Mouse (Mus musculus) kidney, embryonic 16.5 days (tissue): ENCODE measurements around the gene Lta. TPM values are rescaled to one million over a fixed set of nuclear protein-coding genes. Genes with fewer than 3 reads are reported as not detected.
A peak's percentile ranks its signal among the peaks of the same experiment; 100 is the strongest.

Experiments used
- ATAC-seq: fragments of 200-750 bp; cut with Nextera tagmentation; 2 replicates; pipeline ENCODE4 v1.8.0; 2017; ENCODE audit warnings: moderate TSS enrichment; ENCODE audit not compliant: low FRiP score, low TSS enrichment
- H3K27ac ChIP-seq: fragments of 300-500 bp; sonication (generic); 2 replicates; pipeline ENCODE4 v1.5.1; 2014; ENCODE audit warnings: low read length
- H3K27me3 ChIP-seq: fragments of 300-500 bp; sonication (generic); 2 replicates; pipeline ENCODE4 v1.6.1; 2014; ENCODE audit warnings: low read length, control low read depth, mixed read lengths; ENCODE audit not compliant: insufficient read depth
- H3K36me3 ChIP-seq: fragments of 300-500 bp; sonication (generic); 2 replicates; pipeline ENCODE4 v1.6.1; 2014; ENCODE audit warnings: low read length, control low read depth, mixed read lengths; ENCODE audit not compliant: insufficient read depth
- H3K4me1 ChIP-seq: fragments of 300-500 bp; sonication (generic); 2 replicates; pipeline ENCODE4 v1.6.1; 2014; ENCODE audit warnings: low read length, control low read depth, mixed read lengths; ENCODE audit not compliant: insufficient read depth
- H3K4me2 ChIP-seq: fragments of 300-500 bp; sonication (generic); replicated peaks from 2 replicates; pipeline ENCODE4 v1.6.1; 2014; ENCODE audit warnings: low read depth, low read length
- H3K4me3 ChIP-seq: fragments of 300-500 bp; sonication (generic); 2 replicates; pipeline ENCODE4 v1.5.1; 2014; ENCODE audit warnings: mild to moderate bottlenecking, low read length
- H3K9ac ChIP-seq: fragments of 300-500 bp; sonication (generic); replicated peaks from 2 replicates; pipeline ENCODE4 v1.6.1; 2014; ENCODE audit warnings: low read length
- H3K9me3 ChIP-seq: fragments of 300-500 bp; sonication (generic); 2 replicates; pipeline ENCODE4 v1.6.1; 2016; ENCODE audit warnings: low read length, control low read depth
- WGBS: fragments of 180-500 bp; shearing (Covaris S2); extraction: QIAGEN DNeasy Blood & Tissue Kit; methylation state at CpG from one replicate; pipeline ENCODE4 v1.1.7; 2014; 5-methylcytosine and 5-hydroxymethylcytosine counted together
- polyA plus RNA-seq: library from polyadenylated mRNA; unstranded; fragments of >200 nt; fragmentation: Nextera tagmentation; extraction: Ambion mirVana; gene quantifications from 2 replicates; pipeline ENCODE4 v1.2.1, GENCODE M21; 2015

Lta gene
- polyA plus RNA-seq, 1 experiment from 2014 or later, result not detected

- H3K4me3 ChIP-seq, result no peak overlapping the region
- no peak overlapping the region for H3K27ac ChIP-seq
- H3K4me2 ChIP-seq, result no peak overlapping the region
- H3K9me3 ChIP-seq, result no peaks in the 10 kb centered on the region
- H3K4me1 ChIP-seq, result peaks cover 44% of the 10 kb centered on the region
- no peak overlapping the region for H3K9ac ChIP-seq
- ATAC-seq, result no peak
- H3K36me3 ChIP-seq, result peaks cover 94% of the 10 kb centered on the region
- 74% methylated on average over 14 of the region's 14 CpGs for WGBS
- H3K27me3 ChIP-seq, result no peaks in the 10 kb centered on the region
These were observed 43.8 kb upstream of the Lta start for GRCm38 (mm10) chr17:35248986-35249385.

- no peak for ATAC-seq
- Histone ChIP-seq H3K4me3 (no peak overlapping the region), H3K27ac (no peak overlapping the region), H3K4me2 (no peak overlapping the region), H3K9ac (no peak overlapping the region), H3K4me1 (peaks cover 54% of the 10 kb centered on the region), H3K9me3 (no peaks in the 10 kb centered on the region), H3K36me3 (peaks cover 86% of the 10 kb centered on the region), H3K27me3 (no peaks in the 10 kb centered on the region)
- WGBS, result 78% methylated on average over 7 of the region's 7 CpGs
These were observed 42.0 kb upstream of the Lta start for GRCm38 (mm10) chr17:35247144-35247543.

DNA sequence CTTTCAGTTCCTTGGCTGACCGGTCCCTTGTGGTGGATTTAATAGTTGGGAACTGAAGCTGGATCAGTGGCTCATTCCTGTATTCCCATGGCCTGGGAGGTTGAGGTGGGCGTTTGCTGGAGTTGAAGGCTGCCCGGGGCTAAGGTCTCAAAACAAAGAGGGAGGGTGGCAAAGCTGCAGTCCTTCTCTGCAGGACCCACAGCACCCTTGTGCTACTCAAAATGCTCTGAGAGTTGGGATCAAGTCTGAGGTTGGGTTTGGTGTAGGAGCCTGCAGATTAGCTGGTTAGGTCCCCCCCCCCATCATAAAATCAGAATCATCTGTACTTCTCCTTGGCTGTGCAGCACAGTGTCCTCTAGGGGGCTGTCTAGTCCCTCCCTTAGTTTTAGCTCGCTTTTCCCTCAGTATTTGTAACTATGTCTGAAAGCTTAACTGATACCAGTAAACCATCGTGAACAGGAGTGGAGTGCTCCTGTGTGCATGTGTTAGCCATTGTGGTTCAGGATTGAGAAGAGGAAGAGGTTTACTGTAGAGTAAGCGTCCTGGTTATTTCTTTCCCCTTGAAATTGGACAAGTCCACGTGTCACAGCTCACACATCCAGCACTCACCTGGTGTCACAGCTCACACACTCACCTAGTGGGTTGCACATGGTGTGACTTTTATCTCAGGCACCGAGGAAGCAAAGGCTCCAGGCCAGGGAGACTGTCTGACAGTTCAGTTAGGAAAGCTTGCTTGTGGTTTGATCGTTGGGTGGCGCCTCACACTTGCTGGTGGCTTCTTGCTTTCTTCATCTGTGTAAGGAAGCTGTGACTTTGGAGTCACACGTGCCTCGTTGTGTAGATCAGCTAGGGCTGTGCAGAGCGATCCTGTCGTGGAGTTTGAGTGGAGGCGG, 40.8 kb upstream of the Lta start:
- peaks cover 78% of the 10 kb centered on the region for H3K36me3 ChIP-seq
- ATAC-seq, result no peak
- H3K4me1 ChIP-seq, result peaks cover 55% of the 10 kb centered on the region
- no peak overlapping the region; the same call in 1 of the 2 replicates for H3K4me2 ChIP-seq
- H3K27ac ChIP-seq, result no peak overlapping the region
- WGBS, result 76% methylated on average over 15 of the region's 15 CpGs
- H3K9me3 ChIP-seq, result no peaks in the 10 kb centered on the region
- H3K4me3 ChIP-seq, result 0 out of 2 replicates have a peak overlapping the region, but pooled peaks have one; percentile 3
- H3K27me3 ChIP-seq, result no peaks in the 10 kb centered on the region
- no peak overlapping the region; the same call in 1 of the 2 replicates for H3K9ac ChIP-seq

GRCm38 (mm10) chr17:35244999-35245398, 39.8 kb upstream of the Lta start:
- Histone ChIP-seq H3K36me3 (peaks cover 69% of the 10 kb centered on the region), H3K27ac (0 out of 2 replicates have a peak overlapping the region, but pooled peaks have one; percentile 15), H3K9ac (peak overlapping the region; percentile 99), H3K4me1 (peaks cover 62% of the 10 kb centered on the region), H3K27me3 (no peaks in the 10 kb centered on the region), H3K9me3 (no peaks in the 10 kb centered on the region), H3K4me2 (peak overlapping the region; percentile 81), H3K4me3 (peak overlapping the region; percentile 94)
- WGBS, result 56% methylated on average over 2 of the region's 2 CpGs
- ATAC-seq, result no peak

DNA sequence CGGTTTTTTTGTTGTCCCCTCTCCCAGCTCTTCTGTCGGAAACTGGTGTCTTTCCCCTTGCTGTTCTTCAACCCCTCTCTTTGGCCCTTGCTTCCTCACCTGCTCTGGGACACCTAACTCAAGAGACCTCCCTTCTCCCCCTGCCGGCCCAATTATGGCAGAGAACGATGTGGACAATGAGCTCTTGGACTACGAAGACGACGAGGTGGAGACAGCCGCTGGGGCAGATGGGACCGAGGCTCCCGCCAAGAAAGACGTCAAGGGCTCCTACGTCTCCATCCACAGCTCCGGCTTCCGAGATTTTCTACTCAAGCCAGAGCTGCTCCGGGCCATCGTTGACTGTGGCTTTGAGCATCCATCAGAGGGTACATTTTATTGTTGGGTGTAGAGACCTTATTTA, 37.9 kb upstream of the Lta start:
- H3K27me3 ChIP-seq, result no peaks in the 10 kb centered on the region
- peaks cover 51% of the 10 kb centered on the region for H3K36me3 ChIP-seq
- H3K27ac ChIP-seq, result peak overlapping the region; percentile 99
- ATAC-seq, result no peak
- H3K9ac ChIP-seq, result peak overlapping the region; percentile 99
- H3K4me2 ChIP-seq, result peak overlapping the region; percentile 81
- under 1% methylated on average over 16 of the region's 16 CpGs for WGBS
- H3K4me3 ChIP-seq, result peak overlapping the region; percentile 94
- peaks cover 55% of the 10 kb centered on the region for H3K4me1 ChIP-seq
- no peaks in the 10 kb centered on the region for H3K9me3 ChIP-seq

GRCm38 (mm10) chr17:35242015-35242941, 37.1 kb upstream of the Lta start:
- ATAC-seq, result peak; percentile 40
- Histone ChIP-seq H3K4me3 (peak overlapping the region; percentile 94), H3K9ac (peak overlapping the region; percentile 99), H3K27me3 (no peaks in the 10 kb centered on the region), H3K27ac (peak overlapping the region; percentile 99), H3K9me3 (no peaks in the 10 kb centered on the region), H3K4me2 (peak overlapping the region; percentile 81), H3K36me3 (peaks cover 42% of the 10 kb centered on the region), H3K4me1 (peaks cover 49% of the 10 kb centered on the region)
- under 1% methylated on average over 52 of the region's 55 CpGs for WGBS

- Histone ChIP-seq H3K9ac (peak within 1 kb of the TSS; percentile 99), H3K27ac (peak within 1 kb of the TSS; percentile 99), H3K27me3 (no peaks in the 10 kb centered on the region), H3K4me1 (peaks cover 45% of the 10 kb centered on the region), H3K4me3 (peak within 1 kb of the TSS; percentile 94), H3K36me3 (peaks cover 34% of the 10 kb centered on the region), H3K4me2 (peak within 1 kb of the TSS; percentile 81), H3K9me3 (no peaks in the 10 kb centered on the region)
- WGBS, result under 1% methylated on average over 67 of the region's 69 CpGs
- ATAC-seq, result peak; percentile 89
These were observed 36.3 kb upstream of the Lta start, which contains the start of gene Ddx39b for GRCm38 (mm10) chr17:35241305-35242014. Gene Ddx39b, plus strand, starts transcription at chr17:35241746.

DNA sequence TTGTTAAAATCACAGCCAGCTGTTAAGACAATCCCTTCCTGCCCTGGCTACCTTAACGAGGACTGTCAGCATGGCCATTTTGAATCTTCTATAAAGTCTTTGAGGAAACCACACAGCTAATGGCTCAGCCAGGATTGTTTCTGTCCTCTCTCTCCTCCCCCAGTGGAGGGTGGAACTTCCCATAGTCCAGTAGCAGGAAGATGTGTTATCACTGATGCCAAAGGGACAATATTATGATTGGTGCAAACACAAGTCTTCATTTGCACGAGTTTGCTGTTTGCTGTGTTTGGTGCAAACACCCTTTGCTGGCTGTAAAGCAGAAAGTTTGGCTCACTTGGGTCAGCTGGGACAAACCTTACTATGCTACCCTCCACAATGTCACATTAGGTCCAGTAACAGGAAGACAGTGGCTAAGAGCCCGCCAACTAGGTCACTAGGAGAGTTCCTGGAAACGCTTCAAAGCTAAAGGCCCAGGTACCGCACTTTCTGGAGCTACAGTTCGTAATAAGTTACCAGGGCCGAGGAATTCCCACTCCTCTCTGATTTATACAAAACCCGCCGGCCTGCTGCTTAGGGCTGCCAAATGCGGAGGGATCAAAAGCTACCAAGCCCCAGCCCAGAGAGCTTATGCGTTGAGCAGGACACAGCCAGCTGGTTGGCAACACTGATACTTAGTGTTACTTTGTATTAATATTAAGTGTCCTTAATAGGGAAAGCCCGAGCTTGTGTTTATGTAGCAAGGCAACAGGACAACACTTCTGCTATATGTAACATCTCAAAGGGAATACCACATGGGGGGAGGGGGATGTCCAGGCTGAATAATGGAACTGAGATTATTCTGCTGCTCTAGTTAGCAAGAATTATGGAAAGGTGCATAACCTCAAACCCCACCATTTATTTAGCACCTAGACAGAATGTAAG, 35.5 kb upstream of the Lta start:
- ATAC-seq, result no peak; the same call in 1 of the 2 replicates
- Histone ChIP-seq H3K9me3 (no peaks in the 10 kb centered on the region), H3K27me3 (no peaks in the 10 kb centered on the region), H3K36me3 (peaks cover 26% of the 10 kb centered on the region), H3K4me1 (peaks cover 38% of the 10 kb centered on the region), H3K9ac (peak overlapping the region; percentile 99), H3K4me2 (peak overlapping the region; percentile 81), H3K27ac (peak overlapping the region; percentile 99), H3K4me3 (peak overlapping the region; percentile 94)
- 26% methylated on average over 12 of the region's 12 CpGs for WGBS
